Mouse (Mus musculus): ENCODE measurements around the gene Dnttip2. TPM values are rescaled to one million over a fixed set of nuclear protein-coding genes. Genes with fewer than 3 reads are reported as not detected.
"Not testable (repeated sequence)": the region's sequence is repeated elsewhere in the genome, so short reads cannot be mapped to it uniquely, and the experiment has no call there.

Gene Dnttip2
- polyA plus RNA-seq (2012; fragmentation: generic; extraction: Trizol) = 18.7 TPM
- long read RNA-seq, experiment 1, transcript Dnttip2-201 (7 exons, 2,429 nt) = major isoform, 40 of 78 reads
- long read RNA-seq, experiment 1, partial matches to known transcripts = 34 of 78 reads
- long read RNA-seq, experiment 1, other reads (novel, unspliced or antisense) = 4 of 78 reads
- long read RNA-seq, experiment 2, transcript Dnttip2-201 (7 exons, 2,429 nt) = major isoform, 258 of 511 reads
- long read RNA-seq, experiment 2, partial matches to known transcripts = 245 of 511 reads
- long read RNA-seq, experiment 2, other reads (novel, unspliced or antisense) = 8 of 511 reads

DNA sequence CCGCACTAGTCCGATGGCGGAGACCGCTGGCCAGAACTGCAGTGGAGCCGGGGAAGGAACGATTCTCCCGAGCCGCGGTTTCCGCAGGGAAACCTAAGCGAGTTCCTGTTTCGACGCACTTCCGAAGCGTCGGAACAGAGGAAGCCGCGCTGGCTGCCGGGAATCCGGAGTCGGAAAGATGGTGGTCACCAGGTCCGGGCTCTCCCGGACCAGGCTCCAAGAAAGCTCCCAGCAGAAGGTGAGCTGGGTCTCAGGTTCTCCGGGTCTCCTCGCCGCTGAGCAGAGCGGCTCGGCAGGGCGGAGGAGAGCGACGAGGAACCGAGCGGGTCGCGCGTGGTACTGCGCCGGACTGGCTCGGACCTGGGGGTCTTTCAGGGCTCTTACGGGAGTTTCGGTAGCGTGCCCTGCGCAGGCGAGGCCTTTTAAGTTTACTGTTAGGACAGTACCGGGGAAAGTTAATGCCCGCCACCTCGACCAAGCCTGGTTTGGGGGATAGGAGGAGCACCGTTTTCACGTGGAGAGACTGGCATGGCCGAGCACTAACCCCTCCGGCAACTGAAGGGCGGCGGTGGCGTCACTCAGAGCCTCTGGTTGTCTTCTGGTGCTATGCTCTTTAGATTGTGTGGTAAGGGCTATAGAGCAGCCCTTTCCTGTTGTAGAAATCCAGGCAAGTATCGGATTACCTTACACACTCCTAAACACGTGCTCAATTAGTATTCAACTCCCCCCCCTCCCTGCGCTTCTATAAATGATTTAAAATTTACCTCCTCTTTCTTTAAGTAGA lies at the start of gene Dnttip2:
Gene Dnttip2, plus strand, starts transcription at position 148 of the 784 bp plus-strand sequence.
- TF ChIP-seq MAX (IDR thresholded peaks at IDR 0.05) = peak; percentile 32
- TF ChIP-seq CTCF (IDR thresholded peaks at IDR 0.05; ENCODE audit: control insufficient read depth, insufficient read depth, insufficient read length) = no peak
- peak within 1 kb of the TSS; percentile 100 for H3K4me3 ChIP-seq (ENCODE audit: insufficient read depth, poor library complexity, severe bottlenecking)
- H3K36me3 ChIP-seq (ENCODE audit: control insufficient read depth, insufficient read depth) = peaks cover 47% of the 10 kb centered on the region
- no peaks in the 10 kb centered on the region for H3K27me3 ChIP-seq (ENCODE audit: control insufficient read depth, insufficient read depth, insufficient read length)
- peaks cover 38% of the 10 kb centered on the region for H3K79me3 ChIP-seq (ENCODE audit: low read depth)
- H3ac ChIP-seq (ENCODE audit: control insufficient read depth, insufficient read length, low read depth) = peak within 1 kb of the TSS; percentile 95
- H3K79me2 ChIP-seq (ENCODE audit: control insufficient read depth, insufficient read depth) = peaks cover 47% of the 10 kb centered on the region

DNA sequence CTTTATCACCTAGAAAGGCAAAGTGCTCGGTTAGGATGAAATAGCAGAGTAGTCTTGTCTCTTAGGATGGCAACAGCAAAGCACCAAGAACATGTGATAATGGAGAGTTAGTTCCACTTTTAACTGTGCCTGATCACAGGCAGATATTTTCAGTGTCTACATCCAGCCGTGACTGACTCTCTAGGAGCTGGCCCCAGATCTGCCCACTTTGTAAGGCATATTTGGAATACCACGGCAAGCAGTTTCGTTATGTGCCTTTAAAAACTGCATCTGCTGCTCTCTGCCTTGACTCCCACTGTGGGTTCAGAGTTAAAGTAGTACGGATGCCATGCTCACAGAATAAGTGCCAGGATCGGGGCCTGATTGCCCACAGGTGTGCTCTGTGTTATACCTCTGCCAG lies 47.2 kb upstream of the Dnttip2 start:
- not testable (repeated sequence) for H3K36me3 ChIP-seq (ENCODE audit: control insufficient read depth, insufficient read depth)

DNA sequence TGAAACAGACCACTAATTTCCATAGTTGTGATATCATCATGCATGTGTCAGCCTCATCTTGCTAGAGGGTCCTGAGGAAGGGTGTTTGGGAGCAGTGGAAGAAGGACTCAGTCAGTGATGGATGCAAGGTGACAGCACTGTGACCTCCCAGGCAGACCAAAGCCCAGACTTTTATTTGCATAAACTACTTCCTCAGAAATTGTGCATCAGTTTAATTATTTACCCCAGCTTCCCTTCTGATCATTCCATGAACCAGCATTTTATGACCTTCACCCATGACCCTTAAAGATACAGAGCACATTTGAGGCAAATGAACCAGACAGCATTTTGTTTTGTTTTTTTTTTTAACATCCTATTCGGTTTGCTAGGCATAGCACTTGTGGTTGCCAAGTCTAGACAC lies 38.4 kb upstream of the Dnttip2 start:
- no peaks in the 10 kb centered on the region for H3K36me3 ChIP-seq (ENCODE audit: control insufficient read depth, insufficient read depth)
- H3K79me2 ChIP-seq (ENCODE audit: control insufficient read depth, insufficient read depth) = no peaks in the 10 kb centered on the region
- no peaks in the 10 kb centered on the region for H3K27me3 ChIP-seq (ENCODE audit: control insufficient read depth, insufficient read depth, insufficient read length)
- no peak overlapping the region for H3K4me3 ChIP-seq (ENCODE audit: insufficient read depth, poor library complexity, severe bottlenecking)
- TF ChIP-seq USF1 (IDR thresholded peaks at IDR 0.05; ENCODE audit: low read depth) (no peak), CTCF (IDR thresholded peaks at IDR 0.05; ENCODE audit: control insufficient read depth, insufficient read depth, insufficient read length) (no peak), MYOD1 (IDR thresholded peaks at IDR 0.05; ENCODE audit: control insufficient read depth, insufficient read length, low read depth) (no peak), MYOG (IDR thresholded peaks at IDR 0.05; ENCODE audit: control insufficient read depth, extremely low read depth, insufficient read length) (no peak), CEBPB (IDR thresholded peaks at IDR 0.05; ENCODE audit: low read depth) (no peak), FOSL1 (IDR thresholded peaks at IDR 0.05; ENCODE audit: insufficient read depth, low read length, poor library complexity, severe bottlenecking) (no peak), MAX (IDR thresholded peaks at IDR 0.05) (no peak)
- no peak overlapping the region for H3ac ChIP-seq (ENCODE audit: control insufficient read depth, insufficient read length, low read depth)
- no peaks in the 10 kb centered on the region for H3K79me3 ChIP-seq (ENCODE audit: low read depth)

More for the DNA sequence above, 47.2 kb upstream of the Dnttip2 start:
- H3K4me3 ChIP-seq (ENCODE audit: insufficient read depth, poor library complexity, severe bottlenecking); H3K27me3 ChIP-seq (ENCODE audit: control insufficient read depth, insufficient read depth, insufficient read length); H3K79me3 ChIP-seq (ENCODE audit: low read depth); H3ac ChIP-seq (ENCODE audit: control insufficient read depth, insufficient read length, low read depth); H3K79me2 ChIP-seq (ENCODE audit: control insufficient read depth, insufficient read depth): not testable (repeated sequence)

DNA sequence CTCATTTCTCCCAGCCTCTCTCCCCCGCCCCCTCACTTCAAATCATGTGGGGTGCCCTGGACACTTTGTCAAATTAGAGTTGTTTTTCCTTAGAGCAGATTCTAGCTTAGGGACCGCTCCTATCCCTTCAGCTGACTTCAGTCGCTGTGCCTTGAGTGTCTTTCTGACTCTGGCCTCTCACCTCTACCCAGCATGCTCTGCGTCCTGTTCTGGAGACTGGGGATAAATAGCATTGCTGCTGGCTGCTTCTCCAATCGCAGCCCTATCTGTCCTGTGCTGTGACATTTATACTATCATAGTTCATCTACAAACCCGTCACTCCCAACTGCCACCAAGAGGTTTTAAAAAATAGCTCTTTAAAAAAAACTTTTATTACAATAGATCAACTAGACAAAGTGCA lies 31.3 kb upstream of the Dnttip2 start:
- Histone ChIP-seq H3K36me3 (ENCODE audit: control insufficient read depth, insufficient read depth) (no peaks in the 10 kb centered on the region), H3ac (ENCODE audit: control insufficient read depth, insufficient read length, low read depth) (no peak overlapping the region), H3K79me3 (ENCODE audit: low read depth) (peaks cover 17% of the 10 kb centered on the region), H3K4me3 (ENCODE audit: insufficient read depth, poor library complexity, severe bottlenecking) (no peak overlapping the region), H3K79me2 (ENCODE audit: control insufficient read depth, insufficient read depth) (peaks cover 22% of the 10 kb centered on the region), H3K27me3 (ENCODE audit: control insufficient read depth, insufficient read depth, insufficient read length) (no peaks in the 10 kb centered on the region)
- TF ChIP-seq USF1 (IDR thresholded peaks at IDR 0.05; ENCODE audit: low read depth) (no peak), CEBPB (IDR thresholded peaks at IDR 0.05; ENCODE audit: low read depth) (no peak), MYOG (IDR thresholded peaks at IDR 0.05; ENCODE audit: control insufficient read depth, extremely low read depth, insufficient read length) (no peak), MAX (IDR thresholded peaks at IDR 0.05) (no peak)

DNA sequence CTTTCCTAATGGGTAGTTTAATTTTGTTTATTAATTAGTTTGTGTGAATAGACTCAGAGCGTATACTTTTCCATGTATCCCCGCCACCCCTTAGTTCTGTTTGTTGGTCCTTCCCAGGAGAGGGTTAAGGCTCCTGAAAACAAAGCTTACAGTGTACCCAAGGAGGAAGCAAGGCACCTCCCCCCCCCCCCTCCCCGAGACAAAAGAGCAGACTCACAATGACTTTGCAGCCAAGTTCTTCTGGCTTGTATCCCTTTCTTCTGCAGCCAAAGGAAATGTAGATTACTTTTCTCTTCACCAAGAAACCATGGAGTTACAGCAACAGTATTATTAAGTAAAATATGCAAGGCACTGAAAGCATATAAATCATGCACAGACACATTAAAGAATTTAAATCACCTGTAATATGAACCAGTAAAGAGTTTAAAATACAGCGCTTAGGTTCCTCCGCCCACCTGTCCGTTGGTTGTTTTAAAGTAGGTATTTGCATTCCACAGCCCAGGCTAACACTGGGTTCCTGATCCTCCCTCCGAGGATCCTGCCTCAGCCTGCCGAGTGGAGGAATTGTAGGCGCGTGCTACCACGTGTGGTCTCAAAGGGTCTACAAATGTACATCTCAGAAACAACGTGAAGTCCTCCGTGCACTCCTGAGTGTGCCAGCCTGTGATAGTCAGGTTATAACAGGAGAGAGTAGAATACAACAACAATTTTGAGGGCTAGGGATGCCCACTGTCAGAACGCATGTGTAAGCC lies 30.6 kb upstream of the Dnttip2 start:
- H3K79me2 ChIP-seq (ENCODE audit: control insufficient read depth, insufficient read depth) = peaks cover 29% of the 10 kb centered on the region
- TF ChIP-seq MYOD1 (IDR thresholded peaks at IDR 0.05; ENCODE audit: control insufficient read depth, insufficient read length, low read depth) = no peak
- TF ChIP-seq MYOG (IDR thresholded peaks at IDR 0.05; ENCODE audit: control insufficient read depth, extremely low read depth, insufficient read length) = no peak
- TF ChIP-seq MAX (IDR thresholded peaks at IDR 0.05) = no peak
- TF ChIP-seq USF1 (IDR thresholded peaks at IDR 0.05; ENCODE audit: low read depth) = no peak
- no peak for TF ChIP-seq FOSL1 (IDR thresholded peaks at IDR 0.05; ENCODE audit: insufficient read depth, low read length, poor library complexity, severe bottlenecking)
- no peak for TF ChIP-seq CTCF (IDR thresholded peaks at IDR 0.05; ENCODE audit: control insufficient read depth, insufficient read depth, insufficient read length)
- no peak for TF ChIP-seq CEBPB (IDR thresholded peaks at IDR 0.05; ENCODE audit: low read depth)
- no peak overlapping the region for H3ac ChIP-seq (ENCODE audit: control insufficient read depth, insufficient read length, low read depth)
- H3K4me3 ChIP-seq (ENCODE audit: insufficient read depth, poor library complexity, severe bottlenecking) = no peak overlapping the region
- no peaks in the 10 kb centered on the region for H3K27me3 ChIP-seq (ENCODE audit: control insufficient read depth, insufficient read depth, insufficient read length)
- H3K36me3 ChIP-seq (ENCODE audit: control insufficient read depth, insufficient read depth) = no peaks in the 10 kb centered on the region
- peaks cover 25% of the 10 kb centered on the region for H3K79me3 ChIP-seq (ENCODE audit: low read depth)

DNA sequence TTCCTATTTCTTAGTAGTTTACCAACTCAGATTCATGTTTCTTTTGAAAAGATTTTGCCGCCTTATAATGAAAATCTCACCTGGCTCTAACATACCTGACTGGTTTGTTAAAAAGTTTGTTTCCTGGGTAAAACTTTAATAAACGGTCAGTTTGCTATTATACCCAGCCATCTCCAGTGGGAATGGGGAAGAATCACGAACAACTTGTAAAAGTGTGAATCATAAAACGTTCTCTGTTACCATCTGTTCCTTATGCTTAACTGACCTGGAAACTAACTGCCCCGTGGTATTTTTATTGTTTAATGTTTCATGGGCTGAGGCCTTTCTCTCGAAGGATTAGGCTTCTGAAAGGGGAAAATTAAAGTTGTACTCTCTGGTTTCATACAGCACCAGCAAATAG lies 29.4 kb upstream of the Dnttip2 start:
- Histone ChIP-seq H3K79me3 (ENCODE audit: low read depth) (peaks cover 35% of the 10 kb centered on the region), H3K4me3 (ENCODE audit: insufficient read depth, poor library complexity, severe bottlenecking) (no peak overlapping the region), H3K79me2 (ENCODE audit: control insufficient read depth, insufficient read depth) (peaks cover 41% of the 10 kb centered on the region), H3K36me3 (ENCODE audit: control insufficient read depth, insufficient read depth) (peaks cover 3% of the 10 kb centered on the region), H3ac (ENCODE audit: control insufficient read depth, insufficient read length, low read depth) (no peak overlapping the region), H3K27me3 (ENCODE audit: control insufficient read depth, insufficient read depth, insufficient read length) (no peaks in the 10 kb centered on the region)
- TF ChIP-seq FOSL1 (IDR thresholded peaks at IDR 0.05; ENCODE audit: insufficient read depth, low read length, poor library complexity, severe bottlenecking) = no peak
- TF ChIP-seq CTCF (IDR thresholded peaks at IDR 0.05; ENCODE audit: control insufficient read depth, insufficient read depth, insufficient read length) = no peak
- TF ChIP-seq USF1 (IDR thresholded peaks at IDR 0.05; ENCODE audit: low read depth) = no peak
- no peak for TF ChIP-seq MYOG (IDR thresholded peaks at IDR 0.05; ENCODE audit: control insufficient read depth, extremely low read depth, insufficient read length)
- TF ChIP-seq MYOD1 (IDR thresholded peaks at IDR 0.05; ENCODE audit: control insufficient read depth, insufficient read length, low read depth) = no peak
- TF ChIP-seq MAX (IDR thresholded peaks at IDR 0.05) = no peak
- TF ChIP-seq CEBPB (IDR thresholded peaks at IDR 0.05; ENCODE audit: low read depth) = no peak
